In the genomic region with DNA sequence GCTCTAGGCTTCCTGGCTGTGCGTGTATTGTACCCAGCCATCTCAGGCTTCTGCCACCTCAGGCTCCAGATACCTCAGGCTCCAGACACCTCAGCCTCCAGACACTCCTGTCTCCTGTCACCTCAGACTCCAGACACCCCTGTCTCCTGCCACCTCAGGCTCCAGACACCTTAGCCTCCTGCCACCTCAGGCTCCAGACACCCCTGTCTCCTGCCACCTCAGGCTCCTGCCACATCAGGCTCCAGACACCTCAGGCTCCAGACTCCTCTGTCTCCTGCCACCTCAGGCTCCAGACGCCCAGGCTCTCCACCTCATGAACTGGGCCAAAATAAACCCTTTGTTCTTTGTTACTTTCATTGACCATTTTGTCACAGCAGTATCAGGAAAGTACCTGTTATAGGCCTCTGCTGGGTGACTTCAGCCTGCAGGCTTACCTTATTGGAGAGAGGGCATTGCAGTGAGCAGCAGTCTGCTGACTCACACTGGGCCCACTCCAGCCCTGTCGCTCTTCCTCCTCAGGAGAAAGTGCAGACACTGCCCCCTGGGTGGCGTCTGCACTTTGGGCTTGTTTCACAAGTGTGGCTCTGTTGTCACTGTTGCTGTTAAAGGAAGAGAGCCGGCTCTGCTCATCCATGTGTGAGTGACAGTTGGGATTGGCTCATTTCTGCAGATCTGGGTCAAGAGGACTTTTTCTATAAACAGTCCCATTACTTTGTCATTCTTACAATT, we compare ENCODE assay signal across 8 mouse cellular contexts.
DNase-seq lines count a peak whose midpoint lies in the region; ATAC-seq and TF ChIP-seq lines count a peak whose summit lies in the region.

No protein-coding gene starts in this region.

- no peak overlapping the region for H3K27ac ChIP-seq in hindbrain, embryonic 11.5 days (ENCODE audit: low read depth, low read length)
- H3K27ac ChIP-seq in liver, adult 2 months (replicated peaks; ENCODE audit: insufficient read depth, low read depth, low read length) = peak overlapping the region; percentile 97
- H3K27ac ChIP-seq in midbrain, embryonic 15.5 days = no peak overlapping the region

- H3K36me3 ChIP-seq in hindbrain, embryonic 11.5 days (ENCODE audit: control insufficient read depth, insufficient read depth, low read length) = no peaks in the 10 kb centered on the region
- H3K36me3 ChIP-seq in liver, adult 2 months (ENCODE audit: control insufficient read depth, insufficient read depth, low read length) = no peaks in the 10 kb centered on the region
- H3K36me3 ChIP-seq in midbrain, embryonic 15.5 days (replicated peaks) = no peaks in the 10 kb centered on the region

- no peak for TF ChIP-seq POLR2A in brain, embryonic 14.5 days (IDR thresholded peaks at IDR 0.05; ENCODE audit: borderline replicate concordance, extremely low read depth, insufficient read depth, insufficient read length, poor library complexity, severe bottlenecking)
- peak; percentile 74 for TF ChIP-seq POLR2A in liver, adult 2 months (IDR thresholded peaks at IDR 0.05; ENCODE audit: extremely low read depth, insufficient read depth, low read length)

- peak; percentile 28; the same call in 1 of the 2 replicates for ATAC-seq in hindbrain, embryonic 11.5 days (ENCODE audit: low FRiP score)
- 0 out of 2 replicates have a peak, but pooled peaks have one; percentile 18 for ATAC-seq in midbrain, embryonic 15.5 days (replicated peaks)

- H3K9ac ChIP-seq in hindbrain, embryonic 11.5 days (ENCODE audit: low read depth, low read length) = no peak overlapping the region
- peak overlapping the region; percentile 87 for H3K9ac ChIP-seq in liver, adult 2 months (ENCODE audit: low read depth, low read length)
- H3K9ac ChIP-seq in midbrain, embryonic 15.5 days = no peak overlapping the region

- H3K27me3 ChIP-seq in hindbrain, embryonic 11.5 days (ENCODE audit: control insufficient read depth, insufficient read depth, low read length) = no peaks in the 10 kb centered on the region
- H3K27me3 ChIP-seq in liver, adult 2 months (ENCODE audit: control insufficient read depth, insufficient read depth, low read length) = no peaks in the 10 kb centered on the region
- no peaks in the 10 kb centered on the region for H3K27me3 ChIP-seq in midbrain, embryonic 15.5 days (replicated peaks)

- intact Hi-C loops in gastrocnemius, postnatal 14 days (cut with DNase I; ENCODE audit: low total_unique reads) = no loop called here

- DNase-seq in gastrocnemius, postnatal 14 days = peak; percentile 49
- DNase-seq in gastrocnemius, adult 8-10 months (ENCODE audit: low spot score in 2 of 2) = no peak
- DNase-seq in brain, embryonic 14.5 days (ENCODE audit: low read depth) = peak; percentile 52
- peak; percentile 35 for DNase-seq in hindbrain, embryonic 11.5 days (ENCODE audit: low spot score)
- DNase-seq in liver, adult 2 months (ENCODE audit: extremely low read depth, low read depth, low spot score) = peak; percentile 96
- DNase-seq in layer of hippocampus, postnatal 14 days (ENCODE audit: low spot score in 2 of 2) = no peak
- no peak for DNase-seq in cerebellum, postnatal 36 days

- no peaks in the 10 kb centered on the region for H3K9me3 ChIP-seq in hindbrain, embryonic 11.5 days (ENCODE audit: control insufficient read depth, low read length)
- no peaks in the 10 kb centered on the region for H3K9me3 ChIP-seq in midbrain, embryonic 15.5 days

- no peak overlapping the region for H3K4me2 ChIP-seq in hindbrain, embryonic 11.5 days (replicated peaks; ENCODE audit: low read depth, low read length)
- no peak overlapping the region for H3K4me2 ChIP-seq in midbrain, embryonic 15.5 days

- 0 out of 2 replicates have a peak, but pooled peaks have one; percentile 16 for TF ChIP-seq CTCF in brain, embryonic 14.5 days (IDR thresholded peaks at IDR 0.05; ENCODE audit: borderline replicate concordance, extremely low read depth, insufficient read depth, insufficient read length)
- TF ChIP-seq CTCF in liver, adult 2 months (IDR thresholded peaks at IDR 0.05; ENCODE audit: low read depth, low read length) = peak; percentile 65

- H3K4me1 ChIP-seq in hindbrain, embryonic 11.5 days (replicated peaks; ENCODE audit: control insufficient read depth, insufficient read depth, low read length) = peaks cover 6% of the 10 kb centered on the region; the same call in 1 of the 2 replicates
- peaks cover 36% of the 10 kb centered on the region for H3K4me1 ChIP-seq in liver, adult 2 months (ENCODE audit: control insufficient read depth, insufficient read depth, low read length)
- H3K4me1 ChIP-seq in midbrain, embryonic 15.5 days = peaks cover 23% of the 10 kb centered on the region

- no peaks in the 10 kb centered on the region for H3K79me2 ChIP-seq in liver, adult 2 months (ENCODE audit: control insufficient read depth, insufficient read depth, low read length)

- no peak overlapping the region for H3K4me3 ChIP-seq in hindbrain, embryonic 11.5 days (ENCODE audit: low read depth, low read length)
- H3K4me3 ChIP-seq in liver, adult 2 months (ENCODE audit: insufficient read depth, low read depth, low read length) = peak overlapping the region; percentile 65
- no peak overlapping the region for H3K4me3 ChIP-seq in midbrain, embryonic 15.5 days

- WGBS in hindbrain, embryonic 11.5 days = 47% methylated on average over 5 of the region's 5 CpGs
- WGBS in liver, adult 2 months = 12% methylated on average over 5 of the region's 5 CpGs
- WGBS in midbrain, embryonic 15.5 days = 42% methylated on average over 5 of the region's 5 CpGs

Comparison
In these comparisons a context has a peak if more than half of its experiments do, and no peak if none do; other contexts are left out.
1. DNase-seq: peak in gastrocnemius, postnatal 14 days (single experiment), brain, embryonic 14.5 days (single experiment), hindbrain, embryonic 11.5 days (single experiment) and liver, adult 2 months (single experiment); none in gastrocnemius, adult 8-10 months (0 of 2), layer of hippocampus, postnatal 14 days (0 of 2) and cerebellum, postnatal 36 days (0 of 2).